Mouse (Mus musculus): ENCODE data around the gene Spin1.

GRCm38 (mm10) chr13:51103111-51103725 is 2.5 kb downstream of the Spin1 start:
- TF ChIP-seq CTCF (IDR thresholded peaks at IDR 0.05; ENCODE audit: borderline replicate concordance, control insufficient read depth, extremely low read depth, insufficient read depth, low read length, poor library complexity) = no peak
- TF ChIP-seq POLR2A (IDR thresholded peaks at IDR 0.05; ENCODE audit: control insufficient read depth, extremely low read depth, insufficient read depth, low read length, poor library complexity) = no peak

Measured in thymus, adult 2 months (tissue).